Mouse (Mus musculus) layer of hippocampus, postnatal 14 days (tissue): ENCODE results near the gene Tead2. TPM values are rescaled to one million over a fixed set of nuclear protein-coding genes. Genes with fewer than 3 reads are reported as not detected.
A peak's percentile ranks its signal among the peaks of the same experiment; 100 is the strongest.
"Not testable (repeated sequence)": the region's sequence is repeated elsewhere in the genome, so short reads cannot be mapped to it uniquely, and the experiment has no call there.

Experiments
- DNase-seq, 2 experiments: peaks; one replicate each; pipeline ENCODE4 v3.0.0; 2021 to 2022; ENCODE audit warnings: low spot score in 2 of 2, mixed read lengths in 1 of 2
- microRNA-seq, 2 experiments: library from miRNA; unstranded; fragments of <30 nt; microRNA quantifications; one replicate each; pipeline ENCODE4 v1.2.0; 2021
- total RNA-seq, 2 experiments: library from RNA; stranded (reverse); gene quantifications; 2 replicates each; pipeline ENCODE4 v1.2.3; 2021

Gene Tead2
- total RNA-seq, 2 experiments from 2014 or later: 6.9 to 11.5 TPM

GRCm38 (mm10) chr7:45253806-45254205 is 38.3 kb downstream of the Tead2 start:
- no peak for DNase-seq

- not testable (repeated sequence) for DNase-seq
Observed at GRCm38 (mm10) chr7:45255822-45256221, 40.3 kb downstream of the Tead2 start.

- peak; percentile 42 to 50 for DNase-seq
Observed at GRCm38 (mm10) chr7:45257063-45257840, 41.7 kb downstream of the Tead2 start.

- DNase-seq: no peak
Observed at GRCm38 (mm10) chr7:45259281-45259680, 43.7 kb downstream of the Tead2 start.

GRCm38 (mm10) chr7:45262266-45262665 is 46.7 kb downstream of the Tead2 start:
- DNase-seq: no peak

- DNase-seq: no peak
Observed at GRCm38 (mm10) chr7:45263006-45263607, 47.6 kb downstream of the Tead2 start.

GRCm38 (mm10) chr7:45264348-45264747 is 48.8 kb downstream of the Tead2 start:
- no peak for DNase-seq

GRCm38 (mm10) chr7:45265518-45265917 is 50.0 kb downstream of the Tead2 start:
- DNase-seq: no peak

GRCm38 (mm10) chr7:45272786-45273412 is 57.3 kb downstream of the Tead2 start:
- DNase-seq: no peak

GRCm38 (mm10) chr7:45273672-45274071 is 58.1 kb downstream of the Tead2 start:
- DNase-seq: no peak

GRCm38 (mm10) chr7:45277136-45277760 is 61.7 kb downstream of the Tead2 start, which contains the start of gene Slc6a21:
Gene Slc6a21 (plus strand): TSS chr7:45277513.
- peak; percentile 48 to 76 for DNase-seq

Small RNA genes lying within 50 kb of the gene (microRNA-seq; reads per million reads assigned to microRNA genes)
- gene Mir7055: 2.7 to 4.5 reads per million in 2 experiments

Other genes with a start within 250 kb of the Tead2 start
- 100 to 1,000 TPM; 115 to 116 TPM for gene Cpt1c, start 240.9 kb upstream of the Tead2 start, total RNA-seq
- 100 to 1,000 TPM; 163 to 195 TPM for gene Prmt1, start 229.2 kb upstream of the Tead2 start, total RNA-seq
- 10 to 100 TPM; 33.8 to 46.5 TPM for gene Irf3, start 218.1 kb upstream of the Tead2 start, total RNA-seq
- 1 to 10 TPM; 2.0 to 3.9 TPM for gene Bcl2l12, start 217.0 kb upstream of the Tead2 start, total RNA-seq
- 100 to 1,000 TPM; 153 to 158 TPM for gene Scaf1, start 199.4 kb upstream of the Tead2 start, total RNA-seq
- 10 to 100 TPM; 12.1 to 16.2 TPM for gene Rras, start 197.8 kb upstream of the Tead2 start, total RNA-seq
- 10 to 100 TPM; 67.3 to 67.9 TPM for gene Prr12, start 162.9 kb upstream of the Tead2 start, total RNA-seq
- 10 to 100 TPM; 49.2 to 55.4 TPM for gene Nosip, start 153.3 kb upstream of the Tead2 start, total RNA-seq
- 1 to 10 TPM; 5.3 to 7.4 TPM for gene Prrg2, start 153.1 kb upstream of the Tead2 start, total RNA-seq
- gene Rcn3, start 123.5 kb upstream of the Tead2 start, total RNA-seq: 10 to 100 TPM; 10.3 to 13.8 TPM
- 10 to 100 TPM; 17.1 to 20.9 TPM for gene Fcgrt, start 111.9 kb upstream of the Tead2 start, total RNA-seq
- 100 to 1,000 TPM; 427 to 461 TPM for gene Rps11, start 91.3 kb upstream of the Tead2 start, total RNA-seq
- 100 to 1,000 TPM; 736 to 824 TPM for gene Rpl13a, start 87.0 kb upstream of the Tead2 start, total RNA-seq
- under 1 TPM in 1 of 2 experiments, not detected in 1; 0.39 TPM for gene Gm45713, start 79.5 kb upstream of the Tead2 start, total RNA-seq
- 1 to 10 TPM; 4.5 to 5.8 TPM for gene Flt3l, start 79.3 kb upstream of the Tead2 start, total RNA-seq
- gene Pih1d1, start 61.5 kb upstream of the Tead2 start, total RNA-seq: 10 to 100 TPM; 46.1 to 46.5 TPM
- gene Aldh16a1, start 61.2 kb upstream of the Tead2 start, total RNA-seq: 10 to 100 TPM; 14.0 to 15.9 TPM
- 1,000 to 10,000 TPM; 1,582 to 1,636 TPM for gene Slc17a7, start 51.8 kb upstream of the Tead2 start, total RNA-seq
- under 1 TPM in 1 of 2 experiments, not detected in 1; 0.26 TPM for gene Gfy, start 36.2 kb upstream of the Tead2 start, total RNA-seq
- not detected for gene Pth2, start 34.8 kb upstream of the Tead2 start, total RNA-seq
- gene Ccdc155, start 10.9 kb upstream of the Tead2 start, total RNA-seq: 1 to 10 TPM; 2.0 to 2.7 TPM
- 1 to 10 TPM; 2.6 to 3.3 TPM for gene Dkkl1, start 3.6 kb upstream of the Tead2 start, total RNA-seq
- 1 to 10 TPM; 4.0 TPM for gene Cd37, start 23.4 kb downstream of the Tead2 start, total RNA-seq
- 1 to 10 TPM; 1.4 to 2.3 TPM for gene Slc6a16, start 25.3 kb downstream of the Tead2 start, total RNA-seq
- not detected for gene Slc6a21, start 61.8 kb downstream of the Tead2 start, total RNA-seq
- gene Trpm4, start 118.0 kb downstream of the Tead2 start, total RNA-seq: 10 to 100 TPM; 14.8 to 15.5 TPM
- gene Hrc, start 119.5 kb downstream of the Tead2 start, total RNA-seq: under 1 TPM; 0.50 to 0.69 TPM
- 100 to 1,000 TPM; 133 TPM for gene Ppfia3, start 151.3 kb downstream of the Tead2 start, total RNA-seq
- 100 to 1,000 TPM; 148 to 157 TPM for gene Lin7b, start 154.8 kb downstream of the Tead2 start, total RNA-seq
- 100 to 1,000 TPM; 386 to 456 TPM for gene Snrnp70, start 180.0 kb downstream of the Tead2 start, total RNA-seq
- not detected for gene Kcna7, start 189.9 kb downstream of the Tead2 start, total RNA-seq
- gene Ntf5, start 197.9 kb downstream of the Tead2 start, total RNA-seq: under 1 TPM in 1 of 2 experiments, not detected in 1; 0.31 TPM
- under 1 TPM in 1 of 2 experiments, not detected in 1; 0.69 TPM for gene Lhb, start 205.1 kb downstream of the Tead2 start, total RNA-seq
- 10 to 100 TPM; 17.7 to 18.7 TPM for gene Gys1, start 219.1 kb downstream of the Tead2 start, total RNA-seq
- 10 to 100 TPM; 30.4 to 45.0 TPM for gene Ruvbl2, start 222.3 kb downstream of the Tead2 start, total RNA-seq
- 100 to 1,000 TPM; 300 to 331 TPM for gene Ftl1, start 244.1 kb downstream of the Tead2 start, total RNA-seq